Mouse (Mus musculus) monocyte, adult 5-6 weeks (primary cell): ENCODE results near the gene Baz1a. TPM values are rescaled to one million over a fixed set of nuclear protein-coding genes. Genes with fewer than 3 reads are reported as not detected.

ENCODE experiments used
- ATAC-seq: fragments of 153-309, 156-312 bp; replicated peaks from 2 replicates; pipeline ENCODE4 v1.8.0; 2017; ENCODE audit warnings: mild to moderate bottlenecking; ENCODE audit not compliant: low TSS enrichment, insufficient number of reproducible peaks, severe bottlenecking, poor library complexity, low FRiP score
- total RNA-seq: library from RNA; stranded (forward); fragments of 200-1000, 200-491, 200-594 nt; gene quantifications from 3 replicates; pipeline ENCODE4 v1.2.3, GENCODE M21; 2017

Baz1a gene
- 114 to 140 TPM (median 131 TPM) in 3 replicates for total RNA-seq

- no peak for ATAC-seq
Measured at GRCm38 (mm10) chr12:55013626-55014398, at the start of gene Baz1a. Baz1a (minus strand) TSS chr12:55014348.

- ATAC-seq, result no peak
Measured at GRCm38 (mm10) chr12:55062141-55062540, 48.0 kb upstream of the Baz1a start.

GRCm38 (mm10) chr12:55061006-55061405 lies 46.9 kb upstream of the Baz1a start:
- no peak for ATAC-seq

- no peak for ATAC-seq
Measured at GRCm38 (mm10) chr12:55060212-55060898, 46.2 kb upstream of the Baz1a start.

GRCm38 (mm10) chr12:55059812-55060211 lies 45.7 kb upstream of the Baz1a start:
- ATAC-seq, result no peak

- no peak for ATAC-seq
Measured at GRCm38 (mm10) chr12:55058865-55059615, 44.9 kb upstream of the Baz1a start.

- no peak for ATAC-seq
Measured at GRCm38 (mm10) chr12:55056703-55057102, 42.6 kb upstream of the Baz1a start.

- no peak for ATAC-seq
Measured at GRCm38 (mm10) chr12:55054551-55055241, 40.5 kb upstream of the Baz1a start.

- no peak for ATAC-seq
Measured at GRCm38 (mm10) chr12:55053267-55053666, 39.1 kb upstream of the Baz1a start.

- ATAC-seq, result no peak
Measured at GRCm38 (mm10) chr12:55051210-55052173, 37.3 kb upstream of the Baz1a start.

- ATAC-seq, result no peak
Measured at GRCm38 (mm10) chr12:55049731-55050353, 35.7 kb upstream of the Baz1a start.

GRCm38 (mm10) chr12:55041011-55041410 lies 26.9 kb upstream of the Baz1a start:
- ATAC-seq, result no peak

GRCm38 (mm10) chr12:55027088-55027487 lies 12.9 kb upstream of the Baz1a start:
- 0 out of 2 replicates have a peak, but pooled peaks have one; percentile 13 for ATAC-seq

- ATAC-seq, result no peak
Measured at GRCm38 (mm10) chr12:55023284-55023683, 9.1 kb upstream of the Baz1a start.

GRCm38 (mm10) chr12:55019421-55019877 lies 5.3 kb upstream of the Baz1a start:
- ATAC-seq, result peak; percentile 88

- no peak for ATAC-seq
Measured at GRCm38 (mm10) chr12:55017119-55017721, 3.1 kb upstream of the Baz1a start.
